Mouse (Mus musculus): Measurements from ENCODE around the gene Lrrc2. TPM values are rescaled to one million over a fixed set of nuclear protein-coding genes. Genes with fewer than 3 reads are reported as not detected.

Gene Lrrc2
- polyA plus RNA-seq, 1 experiment = 0.25 TPM

DNA sequence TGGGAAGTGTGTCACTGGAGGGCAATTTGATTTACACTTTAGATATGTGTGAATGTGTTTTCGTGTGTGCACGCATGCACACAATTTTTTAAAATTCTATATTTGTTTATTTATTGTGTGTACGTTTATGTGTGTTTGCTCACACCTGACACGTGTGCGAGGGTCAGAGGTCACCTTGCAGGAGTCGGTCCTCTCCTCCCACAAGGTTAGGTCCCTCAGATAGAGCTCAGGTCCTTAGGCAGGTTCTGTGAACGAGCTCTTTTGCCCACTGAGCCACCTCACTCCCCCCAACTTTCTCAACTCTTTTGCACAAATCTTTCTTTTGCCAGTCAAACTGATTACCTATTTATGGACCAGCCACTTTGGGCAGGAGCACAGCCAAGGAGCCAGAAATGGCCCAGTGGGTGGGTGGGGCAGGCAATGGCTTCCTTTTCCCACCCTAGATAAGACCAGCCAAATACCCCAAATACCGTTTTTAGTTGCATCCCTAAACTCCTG lies 2.5 kb upstream of the Lrrc2 start:
- H3K27me3 ChIP-seq (ENCODE audit: control insufficient read depth, insufficient read depth, low read length) = no peaks in the 10 kb centered on the region

GRCm38 (mm10) chr9:110950109-110950508 lies 1.2 kb upstream of the Lrrc2 start:
- Histone ChIP-seq H3K4me3 (ENCODE audit: control insufficient read depth, low read depth, low read length) (no peak overlapping the region), H3K27me3 (ENCODE audit: control insufficient read depth, insufficient read depth, low read length) (no peaks in the 10 kb centered on the region), H3K4me1 (ENCODE audit: control insufficient read depth, insufficient read depth, low read length) (peaks cover 14% of the 10 kb centered on the region), H3K36me3 (ENCODE audit: control insufficient read depth, insufficient read depth, low read length) (no peaks in the 10 kb centered on the region), H3K27ac (ENCODE audit: control insufficient read depth, insufficient read depth, low read depth, low read length) (no peak overlapping the region)
- no peak for TF ChIP-seq POLR2A (IDR thresholded peaks at IDR 0.05; ENCODE audit: control insufficient read depth, low read depth, low read length)
- no peak for TF ChIP-seq CTCF (IDR thresholded peaks at IDR 0.05; ENCODE audit: control insufficient read depth, insufficient read depth, insufficient replicate concordance, low read depth, low read length)

More for the DNA sequence above, 2.5 kb upstream of the Lrrc2 start:
- H3K36me3 ChIP-seq (ENCODE audit: control insufficient read depth, insufficient read depth, low read length) = no peaks in the 10 kb centered on the region
- no peak for TF ChIP-seq POLR2A (IDR thresholded peaks at IDR 0.05; ENCODE audit: control insufficient read depth, low read depth, low read length)
- TF ChIP-seq CTCF (IDR thresholded peaks at IDR 0.05; ENCODE audit: control insufficient read depth, insufficient read depth, insufficient replicate concordance, low read depth, low read length) = no peak
- H3K4me1 ChIP-seq (ENCODE audit: control insufficient read depth, insufficient read depth, low read length) = peaks cover 14% of the 10 kb centered on the region
- no peak overlapping the region for H3K27ac ChIP-seq (ENCODE audit: control insufficient read depth, insufficient read depth, low read depth, low read length)
- no peak overlapping the region for H3K4me3 ChIP-seq (ENCODE audit: control insufficient read depth, low read depth, low read length)

DNA sequence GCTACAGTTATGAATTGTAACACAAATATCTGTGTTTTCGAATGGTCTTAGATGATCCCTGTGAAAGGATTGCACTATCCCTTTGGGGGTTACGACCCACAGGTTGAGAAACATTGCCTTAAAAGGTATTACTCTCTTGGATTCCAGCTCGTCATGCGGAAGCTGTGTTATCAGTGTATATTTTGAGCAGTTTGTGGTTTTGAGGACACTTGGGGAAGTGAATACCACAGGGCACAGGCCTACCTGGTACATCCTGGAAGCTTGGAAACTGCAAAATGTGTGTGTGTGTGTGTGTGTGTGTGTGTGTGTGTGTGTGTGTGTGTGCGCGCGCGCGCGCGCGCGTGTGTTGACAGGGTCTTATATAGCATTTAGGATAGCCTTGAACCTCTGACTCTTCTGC lies 521 bp downstream of the Lrrc2 start:
- no peaks in the 10 kb centered on the region for H3K36me3 ChIP-seq (ENCODE audit: control insufficient read depth, insufficient read depth, low read length)
- peaks cover 5% of the 10 kb centered on the region for H3K4me1 ChIP-seq (ENCODE audit: control insufficient read depth, insufficient read depth, low read length)
- H3K27me3 ChIP-seq (ENCODE audit: control insufficient read depth, insufficient read depth, low read length) = no peaks in the 10 kb centered on the region
- no peak for TF ChIP-seq POLR2A (IDR thresholded peaks at IDR 0.05; ENCODE audit: control insufficient read depth, low read depth, low read length)
- TF ChIP-seq CTCF (IDR thresholded peaks at IDR 0.05; ENCODE audit: control insufficient read depth, insufficient read depth, insufficient replicate concordance, low read depth, low read length) = no peak
- H3K27ac ChIP-seq (ENCODE audit: control insufficient read depth, insufficient read depth, low read depth, low read length) = no peak overlapping the region
- H3K4me3 ChIP-seq (ENCODE audit: control insufficient read depth, low read depth, low read length) = no peak overlapping the region

- Histone ChIP-seq H3K27me3 (ENCODE audit: control insufficient read depth, insufficient read depth, low read length) (no peaks in the 10 kb centered on the region), H3K4me3 (ENCODE audit: control insufficient read depth, low read depth, low read length) (no peak overlapping the region), H3K36me3 (ENCODE audit: control insufficient read depth, insufficient read depth, low read length) (no peaks in the 10 kb centered on the region), H3K4me1 (ENCODE audit: control insufficient read depth, insufficient read depth, low read length) (no peaks in the 10 kb centered on the region), H3K27ac (ENCODE audit: control insufficient read depth, insufficient read depth, low read depth, low read length) (no peak overlapping the region)
- TF ChIP-seq POLR2A (IDR thresholded peaks at IDR 0.05; ENCODE audit: control insufficient read depth, low read depth, low read length) (no peak), CTCF (IDR thresholded peaks at IDR 0.05; ENCODE audit: control insufficient read depth, insufficient read depth, insufficient replicate concordance, low read depth, low read length) (no peak)
Measured at GRCm38 (mm10) chr9:110952398-110952797, 1.1 kb downstream of the Lrrc2 start.

GRCm38 (mm10) chr9:110952931-110953549 lies 1.7 kb downstream of the Lrrc2 start:
- Histone ChIP-seq H3K4me3 (ENCODE audit: control insufficient read depth, low read depth, low read length) (no peak overlapping the region), H3K4me1 (ENCODE audit: control insufficient read depth, insufficient read depth, low read length) (no peaks in the 10 kb centered on the region), H3K36me3 (ENCODE audit: control insufficient read depth, insufficient read depth, low read length) (no peaks in the 10 kb centered on the region), H3K27me3 (ENCODE audit: control insufficient read depth, insufficient read depth, low read length) (no peaks in the 10 kb centered on the region), H3K27ac (ENCODE audit: control insufficient read depth, insufficient read depth, low read depth, low read length) (no peak overlapping the region)
- no peak for TF ChIP-seq CTCF (IDR thresholded peaks at IDR 0.05; ENCODE audit: control insufficient read depth, insufficient read depth, insufficient replicate concordance, low read depth, low read length)
- no peak for TF ChIP-seq POLR2A (IDR thresholded peaks at IDR 0.05; ENCODE audit: control insufficient read depth, low read depth, low read length)

DNA sequence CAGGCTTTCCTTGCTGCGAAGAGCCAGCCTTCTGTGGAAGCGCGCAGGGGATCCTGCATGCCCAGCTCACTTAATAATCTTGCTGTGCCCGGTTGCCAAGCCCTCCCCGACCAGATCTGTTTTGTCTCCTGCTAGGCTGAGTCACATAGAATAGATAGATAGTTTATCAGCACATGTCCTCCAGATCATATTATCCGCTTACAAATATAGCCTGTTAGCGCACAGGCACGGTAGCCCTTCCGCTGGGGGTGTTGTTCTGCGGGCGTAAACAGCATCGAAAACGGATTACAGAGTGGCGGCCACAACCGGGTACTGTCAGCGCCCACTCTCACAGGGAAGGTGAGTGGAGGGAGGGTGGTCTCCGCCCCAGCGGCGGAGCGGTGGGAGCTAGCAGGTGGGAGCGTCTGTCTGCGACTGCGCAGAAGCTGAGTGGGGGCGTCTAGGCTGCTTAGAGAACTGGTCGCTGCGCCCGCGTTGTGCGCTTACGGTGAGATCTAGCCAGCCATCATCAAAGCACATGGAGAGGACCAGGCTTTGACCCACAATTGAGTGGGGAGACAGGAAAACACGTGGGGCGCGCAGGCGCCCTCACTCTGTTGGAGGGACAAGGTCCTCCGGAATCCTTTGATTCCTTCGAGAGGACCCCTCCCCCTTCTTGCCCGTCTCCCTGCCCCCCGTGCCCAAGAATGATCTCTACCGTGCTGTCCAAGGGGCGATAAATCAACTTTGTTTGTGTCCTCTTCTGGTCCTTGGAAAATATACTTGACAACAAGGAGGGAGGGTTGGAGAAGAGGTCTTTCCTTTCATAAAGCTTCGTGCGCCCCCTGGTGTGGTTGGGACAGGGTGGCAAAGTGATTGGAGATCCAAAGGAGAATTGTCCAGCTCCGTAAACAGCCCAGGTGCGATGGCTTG lies 2.5 kb downstream of the Lrrc2 start:
- no peak overlapping the region for H3K27ac ChIP-seq (ENCODE audit: control insufficient read depth, insufficient read depth, low read depth, low read length)
- H3K27me3 ChIP-seq (ENCODE audit: control insufficient read depth, insufficient read depth, low read length) = no peaks in the 10 kb centered on the region
- TF ChIP-seq POLR2A (IDR thresholded peaks at IDR 0.05; ENCODE audit: control insufficient read depth, low read depth, low read length) (no peak), CTCF (IDR thresholded peaks at IDR 0.05; ENCODE audit: control insufficient read depth, insufficient read depth, insufficient replicate concordance, low read depth, low read length) (no peak)
- H3K36me3 ChIP-seq (ENCODE audit: control insufficient read depth, insufficient read depth, low read length) = no peaks in the 10 kb centered on the region
- no peaks in the 10 kb centered on the region for H3K4me1 ChIP-seq (ENCODE audit: control insufficient read depth, insufficient read depth, low read length)
- H3K4me3 ChIP-seq (ENCODE audit: control insufficient read depth, low read depth, low read length) = peak overlapping the region; percentile 76
